Mouse (Mus musculus): ENCODE data around the gene Hacl1.

The Hacl1 gene

DNA sequence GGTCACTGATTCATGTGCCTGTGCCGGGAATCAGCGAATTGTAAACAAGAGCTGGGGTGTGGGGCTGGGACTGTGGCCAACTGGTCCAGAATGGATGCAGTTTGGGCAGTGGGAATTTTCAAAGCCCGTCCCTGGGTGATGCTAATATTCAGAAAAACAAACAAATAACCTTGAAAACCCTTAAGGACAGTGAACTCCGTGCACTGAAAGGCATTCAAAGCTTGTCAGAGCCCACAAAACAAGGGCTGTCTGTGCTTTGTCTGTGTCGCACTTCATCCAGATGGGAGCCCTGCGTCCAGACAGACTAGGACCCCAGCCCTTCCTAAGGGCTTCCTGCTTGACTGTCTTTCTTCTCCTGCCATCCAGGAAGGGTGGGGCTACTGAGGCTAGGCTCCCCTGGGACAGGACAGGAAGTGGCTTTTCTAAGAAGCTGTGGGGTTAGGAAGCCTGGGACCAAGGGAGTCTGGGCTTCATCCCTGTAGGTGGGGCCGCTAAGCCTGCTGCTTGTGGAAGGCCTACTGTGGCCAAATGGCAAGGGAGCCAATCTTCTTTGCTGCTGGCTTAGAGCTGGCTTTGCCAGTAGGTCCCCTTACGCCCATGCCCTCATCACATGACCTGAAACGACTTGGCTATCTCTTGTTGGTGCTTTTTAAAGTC, 21.6 kb upstream of the Hacl1 start:
- peak; percentile 44 for DNase-seq (ENCODE audit: low spot score)

DNA sequence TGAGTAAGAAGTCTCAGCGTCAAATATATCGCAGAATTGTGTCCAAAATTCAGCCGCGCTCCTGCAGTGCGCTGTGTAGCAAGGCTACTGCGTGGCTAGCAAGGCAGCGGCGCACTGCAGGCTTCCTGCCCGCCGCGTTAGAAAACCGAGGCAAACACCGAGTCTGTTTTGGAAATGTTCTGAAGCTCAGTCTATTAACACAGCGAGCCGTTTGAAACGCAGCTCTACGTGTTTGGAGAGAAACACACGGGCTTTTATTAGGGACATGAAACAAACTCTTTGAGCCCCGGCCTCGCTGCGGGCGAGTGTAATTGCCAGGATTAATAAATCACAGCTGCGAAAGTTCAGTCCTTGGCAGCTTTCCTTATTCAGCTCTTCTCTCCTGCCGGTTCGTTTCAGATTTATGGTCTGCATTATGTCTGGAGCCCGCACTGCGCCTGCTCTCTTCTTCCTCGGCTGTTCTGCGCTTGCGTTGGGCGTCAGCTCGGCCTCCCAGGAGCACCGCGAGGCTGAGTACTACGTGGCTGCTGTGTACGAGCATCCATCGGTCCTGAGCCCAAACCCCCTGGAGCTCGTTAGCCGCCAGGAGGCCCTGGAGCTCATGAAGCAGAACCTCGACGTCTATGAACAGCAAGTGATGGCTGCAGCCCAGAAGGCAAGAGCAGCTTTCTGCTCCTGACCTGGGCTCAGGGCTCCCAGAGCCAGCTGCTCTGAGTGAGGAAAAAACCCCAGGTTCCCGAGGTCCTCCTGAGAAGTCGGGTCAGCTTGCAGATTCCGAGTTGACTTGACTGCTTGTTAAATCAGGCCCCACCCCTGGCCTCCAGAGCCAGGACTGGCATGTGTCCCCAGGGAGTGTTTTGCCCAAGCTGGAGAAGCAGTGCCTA, 20.8 kb upstream of the Hacl1 start:
- DNase-seq (ENCODE audit: low spot score) = peak; percentile 86

DNA sequence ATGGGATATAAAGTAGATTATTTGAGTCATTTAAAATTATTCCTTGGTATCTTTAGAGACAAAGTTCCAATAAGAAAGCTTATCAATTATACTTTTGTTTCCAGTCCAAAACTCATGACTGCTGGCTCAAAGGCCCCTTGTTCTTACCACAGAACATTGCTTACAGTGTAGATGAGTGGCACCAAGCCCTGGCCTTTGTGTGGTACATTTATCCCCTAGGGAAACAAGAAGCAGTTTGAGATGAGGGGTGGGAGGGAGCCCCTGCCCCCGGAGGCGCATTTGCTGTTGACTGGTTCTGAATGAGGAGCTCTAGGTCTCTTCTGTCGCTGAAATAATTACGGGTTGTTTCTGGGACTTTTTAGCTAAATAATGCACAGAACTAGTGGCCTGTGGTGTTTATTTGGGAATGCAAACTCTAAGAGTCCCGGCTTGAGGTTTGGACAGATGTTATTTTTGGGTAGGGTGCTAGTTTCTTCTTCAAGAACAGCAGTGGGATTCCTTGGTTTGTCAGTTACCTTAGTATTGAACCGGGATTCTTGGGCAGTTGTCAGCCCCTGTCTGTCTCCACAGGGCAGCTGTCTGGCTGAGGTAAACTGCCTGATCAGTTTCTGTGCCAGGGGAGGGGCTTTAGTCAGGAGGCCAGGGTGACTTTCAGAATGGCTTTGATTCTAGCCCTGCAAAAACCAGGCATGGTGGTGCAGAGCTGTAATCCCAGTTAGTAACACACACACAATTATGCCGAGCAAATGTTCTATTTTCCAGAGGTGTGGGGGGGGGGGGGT, 19.4 kb upstream of the Hacl1 start:
- DNase-seq (ENCODE audit: low spot score) = no peak

DNA sequence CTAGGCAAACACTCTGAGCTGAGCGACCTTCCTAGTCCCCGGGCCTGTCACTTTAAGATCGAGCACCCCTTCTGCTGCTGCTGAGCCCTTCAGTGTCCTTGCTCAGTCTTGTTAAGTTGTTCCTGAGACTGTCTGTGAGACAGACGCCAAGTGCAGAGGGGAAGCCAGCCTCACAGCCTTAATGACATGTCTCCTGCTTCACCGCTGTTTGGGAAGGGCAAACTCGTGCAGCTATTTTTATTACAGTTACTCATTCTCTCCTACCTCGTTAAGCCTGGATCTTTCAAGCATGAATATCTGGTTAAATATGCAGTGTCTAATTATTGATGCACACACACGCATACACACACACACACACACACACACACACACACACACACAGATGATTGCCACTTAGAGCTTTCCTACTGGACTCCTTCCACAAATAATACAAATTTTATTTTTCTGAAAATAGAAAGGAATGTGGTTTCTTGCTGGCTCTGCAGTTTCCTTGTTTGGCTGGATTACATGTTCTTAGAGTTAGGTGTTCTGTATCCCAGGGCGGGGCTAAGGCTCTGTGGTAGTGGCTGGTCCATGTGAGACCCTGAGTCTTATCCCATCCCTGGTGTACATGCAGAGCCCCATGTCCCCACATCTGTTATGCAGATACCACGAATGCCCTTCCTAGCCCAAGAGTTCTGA, 18.6 kb upstream of the Hacl1 start:
- no peak for DNase-seq (ENCODE audit: low spot score)

DNA sequence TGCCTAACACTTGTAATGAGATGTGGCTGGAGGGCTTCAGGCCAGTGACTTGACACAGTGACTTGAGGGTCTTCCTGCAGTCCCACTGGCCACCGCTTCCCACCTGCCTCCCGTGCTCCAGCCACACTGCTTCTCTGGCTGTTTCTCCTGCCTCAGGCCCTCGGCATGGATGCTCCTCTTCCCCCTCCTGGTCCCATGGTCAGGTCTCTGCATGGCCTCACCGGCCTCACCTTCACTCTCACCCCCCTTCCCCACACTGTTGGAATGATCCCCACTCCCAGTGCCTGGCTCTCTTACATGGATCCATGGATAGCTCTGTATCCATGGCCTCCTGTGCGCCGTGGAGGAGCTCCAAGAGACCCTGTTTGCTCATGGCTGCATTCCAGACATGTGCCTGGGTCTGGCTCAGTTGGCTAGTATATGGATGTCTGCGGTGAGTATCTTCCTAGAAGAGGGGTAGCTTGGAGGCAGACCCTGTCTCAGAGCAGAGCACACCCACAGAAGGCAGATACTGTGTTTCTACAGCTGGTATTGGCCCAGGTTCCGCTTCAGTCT, 17.1 kb upstream of the Hacl1 start:
- no peak for DNase-seq (ENCODE audit: low spot score)

DNA sequence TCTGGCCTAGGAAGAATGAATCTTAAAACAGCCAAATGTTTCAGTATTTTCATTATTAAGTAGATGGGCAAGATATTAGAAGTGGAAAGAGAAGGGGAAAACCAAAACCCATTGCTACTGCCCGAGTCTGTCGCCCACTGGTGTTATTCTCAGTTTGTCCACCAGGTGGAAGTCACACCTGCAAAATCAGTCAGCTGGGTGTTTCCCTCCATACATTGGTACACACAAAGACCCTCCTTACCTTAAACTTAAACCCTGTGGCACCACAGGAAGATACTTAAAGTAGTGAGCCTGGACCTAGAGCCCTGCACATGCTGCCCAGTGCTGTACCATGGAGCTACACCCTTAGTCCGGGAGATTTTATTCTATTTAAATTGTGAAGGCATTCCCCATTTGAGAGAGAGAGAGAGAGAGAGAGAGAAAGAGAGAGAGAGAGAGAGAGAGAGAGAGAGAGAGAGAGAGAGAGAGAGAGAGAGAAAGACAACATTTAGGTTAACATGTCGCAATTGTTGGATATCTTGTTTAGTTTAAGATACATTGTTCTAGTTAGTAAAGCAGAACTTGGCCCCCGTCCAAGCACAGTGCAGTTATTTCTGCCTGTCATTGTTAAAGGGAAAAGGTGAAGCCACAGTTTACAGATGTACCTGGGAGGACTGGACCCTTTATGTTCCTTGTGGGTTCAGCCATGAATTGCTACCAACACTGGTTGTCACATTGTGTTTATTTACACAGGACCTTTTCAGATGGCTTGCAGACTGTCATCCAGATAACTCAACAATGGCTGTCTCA, 16.0 kb upstream of the Hacl1 start:
- no peak for DNase-seq (ENCODE audit: low spot score)

DNA sequence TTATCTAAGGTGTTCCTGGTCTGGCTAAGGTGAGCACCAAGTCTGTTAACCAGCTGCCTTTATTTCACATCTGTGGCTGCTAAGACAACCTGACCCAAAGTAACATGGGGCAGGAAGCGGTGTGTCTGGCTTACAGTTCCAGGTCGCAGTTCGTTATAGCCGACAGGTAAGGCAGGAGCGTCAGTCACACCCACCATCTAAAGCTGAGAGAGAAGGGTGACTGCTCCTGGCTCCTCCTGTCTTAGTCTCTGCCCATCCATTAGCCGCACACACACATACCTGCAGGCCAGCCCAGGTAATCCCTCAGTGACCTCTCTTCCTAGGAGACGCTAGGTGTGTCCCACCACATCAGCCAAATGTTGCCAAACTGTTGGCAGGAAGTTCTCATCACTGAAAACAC, 15.3 kb upstream of the Hacl1 start:
- DNase-seq (ENCODE audit: low spot score) = no peak

DNA sequence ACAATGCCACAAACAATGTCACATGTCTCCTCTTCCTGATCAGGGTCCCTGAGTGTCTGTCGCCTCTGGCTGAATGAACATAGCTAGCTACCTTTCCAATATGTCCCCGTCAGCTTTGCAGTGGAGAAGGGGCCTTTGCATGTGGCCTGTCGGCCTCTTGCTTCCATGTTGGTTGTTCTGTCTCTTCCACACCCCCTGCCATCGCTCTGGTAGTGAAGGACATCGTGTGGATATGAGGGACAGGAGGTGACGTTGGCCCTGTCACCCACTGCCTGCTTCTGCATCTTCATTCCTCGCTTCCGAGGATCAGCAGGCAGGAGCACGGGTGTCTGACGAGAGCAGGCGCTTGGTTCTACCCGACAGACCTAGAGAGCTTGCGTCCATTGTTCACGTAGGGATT, 14.3 kb upstream of the Hacl1 start:
- DNase-seq (ENCODE audit: low spot score) = no peak

DNA sequence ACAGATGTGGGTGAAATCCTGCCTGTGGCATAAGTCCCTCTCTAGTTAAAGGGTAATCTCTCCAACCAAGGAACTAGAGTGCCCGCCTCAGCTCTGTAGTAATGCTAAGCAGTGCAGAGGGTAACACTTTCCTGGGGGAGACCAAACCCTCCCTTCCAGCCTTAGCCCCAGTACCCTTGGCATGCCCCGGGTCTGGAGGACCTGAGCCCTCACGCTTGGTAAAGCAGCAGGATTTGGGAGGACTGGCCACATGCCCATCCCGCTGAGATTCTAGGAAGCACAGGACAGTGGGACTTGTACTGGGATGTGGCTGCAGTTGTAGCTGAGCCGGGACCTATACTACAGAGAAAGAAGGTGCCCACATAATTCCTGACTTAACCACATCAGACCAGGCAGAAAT, 13.7 kb upstream of the Hacl1 start:
- no peak for DNase-seq (ENCODE audit: low spot score)

DNA sequence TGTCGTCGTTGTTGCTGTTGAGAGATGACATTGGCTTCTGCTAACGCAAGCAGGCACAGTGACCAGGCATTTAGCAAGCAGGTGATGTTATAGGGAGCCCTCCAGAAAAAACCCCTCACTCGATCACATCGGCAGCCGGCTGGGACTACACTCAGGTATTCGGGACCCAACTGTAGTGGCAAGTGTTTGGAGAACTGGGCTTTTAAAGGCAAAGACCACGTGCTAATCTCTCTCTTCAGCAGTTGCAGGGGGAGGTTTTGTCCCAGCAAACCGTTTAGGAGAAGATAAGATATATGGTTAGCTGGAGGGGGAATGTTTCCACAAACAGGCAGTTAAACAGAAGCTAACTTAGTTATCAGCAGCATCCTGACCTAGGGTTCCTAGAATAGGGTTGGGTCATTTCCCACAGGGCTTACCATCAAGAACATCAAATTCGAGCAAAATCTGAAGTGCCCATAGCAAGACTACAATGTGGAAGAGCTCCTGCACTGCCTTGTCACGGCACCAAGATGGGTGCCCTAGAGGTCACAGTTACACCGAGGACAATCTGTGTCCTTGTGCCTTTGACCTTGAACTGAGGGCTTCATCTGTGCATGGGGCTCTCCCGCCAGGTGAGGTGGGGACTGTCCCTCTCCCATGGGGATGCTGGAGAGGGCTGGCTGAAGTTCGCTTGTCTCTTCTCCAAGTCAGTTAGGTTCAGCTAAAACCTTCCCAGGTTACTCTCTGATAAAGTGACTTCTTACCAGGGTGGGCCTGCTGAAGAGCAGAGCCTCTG, 12.2 kb upstream of the Hacl1 start:
- no peak for DNase-seq (ENCODE audit: low spot score)

DNA sequence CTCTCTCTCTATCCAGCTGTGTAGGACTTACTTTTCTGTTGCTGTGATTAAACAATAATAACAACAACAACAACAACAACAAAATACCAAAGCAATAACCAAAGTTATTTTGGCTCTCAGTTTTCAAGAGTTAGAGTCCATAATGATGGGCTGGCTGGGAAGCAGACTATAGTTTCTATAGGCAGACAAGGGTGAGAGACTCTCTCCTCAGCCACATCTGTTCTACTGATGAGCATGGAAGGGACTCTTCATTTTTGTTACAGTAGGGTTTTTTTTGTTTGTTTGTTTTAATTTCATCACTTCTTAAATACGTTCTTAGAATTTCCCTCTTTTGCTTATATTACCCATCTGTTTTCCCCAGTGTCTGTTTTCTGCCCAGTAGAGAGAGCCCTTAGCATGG, 11.5 kb upstream of the Hacl1 start:
- DNase-seq (ENCODE audit: low spot score) = no peak

DNA sequence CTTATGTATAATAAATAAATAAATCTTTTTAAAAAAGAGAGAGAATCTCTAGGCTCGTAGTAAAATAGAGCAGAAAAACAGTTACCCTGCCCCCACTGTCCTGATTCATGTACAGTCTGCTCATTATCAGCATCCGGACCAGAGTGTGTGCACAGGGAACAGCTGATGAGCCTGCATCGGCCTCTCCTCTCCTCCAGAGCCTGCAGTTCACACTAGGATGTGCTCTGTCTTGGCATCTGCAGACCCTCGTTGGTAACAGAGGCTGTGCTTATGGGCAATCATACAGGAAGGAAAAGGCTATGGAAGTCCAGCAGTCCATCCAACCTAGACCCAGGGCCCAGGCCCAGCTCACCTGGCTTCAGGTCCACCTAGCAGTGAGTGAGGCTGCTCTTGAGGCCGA, 11.0 kb upstream of the Hacl1 start:
- DNase-seq (ENCODE audit: low spot score) = no peak

DNA sequence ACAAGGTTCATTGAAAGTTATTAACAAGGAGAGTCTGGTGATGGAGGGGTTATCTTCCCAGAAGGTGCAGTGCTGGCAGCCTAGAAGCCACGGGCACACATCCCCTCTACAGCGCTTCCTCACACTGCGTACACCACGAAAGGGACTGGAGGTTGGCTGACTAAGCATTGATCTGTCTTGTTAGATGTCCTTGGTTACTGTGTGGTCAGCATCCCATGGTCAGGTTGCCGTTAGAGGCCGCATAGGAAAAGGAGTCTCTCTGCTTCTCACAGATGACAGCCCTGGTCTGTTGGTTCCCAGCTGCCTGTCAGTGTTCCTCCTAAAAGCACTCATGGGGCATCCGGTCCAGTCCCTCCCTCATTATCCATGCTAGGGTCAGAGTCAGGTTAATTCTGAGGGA, 10.1 kb upstream of the Hacl1 start:
- no peak for DNase-seq (ENCODE audit: low spot score)

DNA sequence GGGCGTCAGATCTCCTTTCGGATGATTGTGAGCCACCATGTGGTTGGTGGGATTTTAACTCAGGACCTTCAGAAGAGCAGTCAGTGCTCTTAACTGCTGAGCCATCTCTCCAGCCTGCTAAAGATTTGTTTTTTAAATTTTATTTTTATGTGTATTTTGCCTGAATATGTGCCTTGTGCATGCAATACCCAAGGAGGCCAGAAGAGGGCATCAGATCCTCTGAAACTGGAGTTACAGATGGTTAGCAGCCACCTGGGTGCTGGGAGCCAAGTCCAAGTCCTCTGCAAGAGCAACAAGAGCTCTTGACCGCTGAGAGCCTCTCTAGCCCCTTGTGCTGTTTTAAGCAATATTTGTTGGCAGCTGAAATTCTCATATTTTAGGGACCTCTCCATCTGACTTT, 9.3 kb upstream of the Hacl1 start:
- DNase-seq (ENCODE audit: low spot score) = no peak

DNA sequence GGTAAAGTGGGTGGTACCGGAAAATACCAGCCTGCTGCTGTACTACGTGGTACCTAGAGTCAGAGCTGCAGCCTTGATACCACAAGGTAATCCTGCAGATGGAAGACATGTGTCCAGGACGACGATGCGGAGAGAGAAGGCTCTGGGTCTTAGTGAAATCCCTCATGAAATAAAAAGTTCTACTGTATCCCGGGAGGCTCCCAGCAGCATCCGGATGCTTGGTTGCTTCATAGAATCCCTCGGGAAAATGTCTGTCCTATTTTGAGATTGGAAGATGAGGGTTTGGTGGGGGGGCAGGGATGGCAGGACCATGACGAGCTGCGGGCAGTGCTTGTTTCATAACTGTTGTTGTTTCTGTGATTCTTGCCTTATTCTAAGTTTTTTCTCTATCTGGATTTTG, 6.9 kb upstream of the Hacl1 start:
- no peak for DNase-seq (ENCODE audit: low spot score)

DNA sequence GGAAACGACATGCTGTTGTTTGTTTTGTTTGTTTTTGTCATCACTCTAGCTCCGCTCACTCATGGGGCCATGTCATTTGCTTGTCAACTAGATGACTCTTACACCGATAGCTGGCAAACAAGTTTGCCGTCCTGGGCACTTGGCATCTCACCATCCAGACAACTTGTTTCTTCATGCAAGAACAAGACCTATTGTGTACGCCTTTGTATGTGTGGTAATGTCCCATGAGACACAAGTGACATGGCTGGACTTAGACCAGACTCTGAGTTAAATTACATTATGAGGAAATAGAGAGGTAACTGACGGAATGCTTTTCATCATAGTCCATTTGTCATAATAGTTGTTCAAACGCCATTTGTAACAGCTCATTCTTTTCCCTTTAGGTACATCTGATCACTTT, 4.8 kb upstream of the Hacl1 start:
- no peak for DNase-seq (ENCODE audit: low spot score)

DNA sequence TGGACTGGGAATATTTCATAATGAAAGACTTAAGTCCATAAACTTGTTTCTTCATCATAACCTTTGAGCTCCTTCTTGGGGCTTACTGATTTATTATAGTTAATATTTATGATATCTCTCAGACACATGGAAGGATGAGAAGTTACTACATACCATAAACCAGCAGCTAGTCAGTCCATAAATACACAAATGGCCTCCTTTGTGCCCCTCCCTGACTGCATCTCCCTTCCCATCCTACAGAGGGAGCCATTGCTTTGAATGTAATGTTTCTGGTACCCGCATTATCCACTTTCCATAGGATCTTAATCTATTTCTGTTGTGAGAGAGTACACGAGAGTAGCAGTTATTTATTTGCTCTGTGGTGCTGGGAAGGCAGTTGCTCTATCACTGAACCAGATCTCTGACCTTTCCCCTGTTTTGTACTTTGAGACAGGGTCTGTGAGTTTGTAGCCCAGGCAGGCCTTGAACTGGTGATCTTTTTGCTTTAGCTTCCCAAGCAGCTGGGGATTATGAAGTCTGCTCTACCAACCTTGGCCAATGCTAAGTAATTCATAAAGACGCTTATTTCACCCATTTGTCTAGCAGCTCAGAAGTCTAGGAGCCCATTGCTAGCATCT, 4.0 kb upstream of the Hacl1 start:
- DNase-seq (ENCODE audit: low spot score) = no peak

DNA sequence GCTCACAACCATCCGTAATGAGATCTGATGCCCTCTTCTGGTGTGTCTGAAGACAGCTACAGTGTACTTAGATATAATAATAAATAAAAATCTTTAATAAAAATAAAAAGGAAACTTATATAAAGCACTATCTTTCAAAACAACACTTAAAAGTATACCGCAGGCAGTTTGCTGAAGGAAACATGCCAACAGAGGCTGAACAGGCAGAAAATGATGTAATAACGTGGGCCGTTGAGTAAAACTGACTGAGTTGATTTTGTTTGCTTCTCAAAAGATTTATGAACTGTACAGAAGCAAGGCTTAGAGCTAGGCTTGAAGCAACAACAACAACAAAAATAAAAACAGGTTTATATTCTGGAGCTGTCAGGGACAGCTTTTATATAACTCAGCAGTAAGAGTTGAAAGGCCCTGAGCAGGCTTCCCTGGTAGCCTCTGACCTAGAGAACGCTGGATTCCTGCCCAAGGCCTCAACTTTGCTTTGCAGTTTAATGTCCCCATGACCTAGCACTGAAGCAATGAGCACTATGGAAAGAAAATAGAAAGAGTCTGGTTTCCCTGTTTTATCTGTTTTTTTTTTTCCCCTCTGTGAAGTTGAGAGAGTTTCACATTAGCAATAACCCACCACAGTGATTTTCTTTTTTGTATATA, 3.2 kb upstream of the Hacl1 start:
- DNase-seq (ENCODE audit: low spot score) = peak; percentile 76

DNA sequence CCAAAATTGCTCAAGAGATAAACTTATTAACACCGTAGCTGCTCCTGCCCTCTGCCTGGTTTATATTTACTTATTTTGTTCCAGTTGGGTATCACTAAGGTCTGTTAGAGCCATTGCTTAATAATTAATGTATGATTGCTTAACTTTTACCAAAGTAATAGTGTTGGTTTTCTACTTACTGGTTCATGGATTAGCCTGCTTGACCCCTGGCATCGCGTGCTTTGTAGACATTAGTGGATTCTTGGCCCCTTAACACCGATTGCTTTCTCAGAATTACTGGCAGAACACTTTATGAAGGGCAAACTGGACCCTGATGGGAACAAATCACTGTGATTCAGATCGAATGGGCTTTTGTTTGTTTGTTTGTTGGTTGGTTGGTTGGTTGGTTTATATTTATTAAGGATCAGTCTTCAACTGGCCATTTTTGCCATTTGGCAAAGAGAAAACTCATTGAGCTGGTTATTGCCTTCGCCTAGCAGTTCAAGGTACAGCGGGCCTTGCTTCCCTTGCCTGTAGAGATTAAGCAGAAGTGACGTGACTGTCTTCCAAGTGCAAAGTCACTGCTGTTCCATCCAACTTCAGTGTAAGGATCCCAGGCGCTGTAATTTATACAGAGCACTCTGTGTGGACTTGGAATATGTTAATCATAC, 545 bp upstream of the Hacl1 start:
- DNase-seq (ENCODE audit: low spot score) = no peak

All from ovary, adult 18-20 months (tissue).